Comparison of ENCODE assay signal across 8 mouse cellular contexts in genomic region chr8:26443041-26443440, GRCm38 (mm10).
A peak's percentile ranks its signal among the peaks of the same experiment; 100 is the strongest.
DNase-seq lines count a peak whose midpoint lies in the region; ATAC-seq and TF ChIP-seq lines count a peak whose summit lies in the region.

No protein-coding gene starts in this region.

- intact Hi-C loops in gastrocnemius, postnatal 14 days (cut with DNase I; ENCODE audit: low total_unique reads) = loop anchor here (10.0 kb wide), 1 partner anchor 98 kb away; no protein-coding TSS in a partner anchor

- ATAC-seq in lung, postnatal 0 days = peak; percentile 47; the same call in 1 of the 2 replicates

- H3K9ac ChIP-seq in lung, postnatal 0 days (replicated peaks; ENCODE audit: low read depth) = no peak overlapping the region

- 48% methylated on average over 4 of the region's 4 CpGs for WGBS in lung, postnatal 0 days

- H3K27me3 ChIP-seq in lung, postnatal 0 days (replicated peaks; ENCODE audit: insufficient read depth, low read length) = no peaks in the 10 kb centered on the region

- H3K4me1 ChIP-seq in lung, postnatal 0 days (ENCODE audit: insufficient read depth, low read depth, low read length) = no peaks in the 10 kb centered on the region

- peak; percentile 71 for DNase-seq in CD4-positive, CD25-positive, alpha-beta regulatory T cell, adult 2 months (ENCODE audit: low read depth, low spot score)
- DNase-seq in MN1 (ENCODE audit: low spot score) = peak; percentile 72
- DNase-seq in cerebellum, adult 8-10 months = peak; percentile 79
- DNase-seq in gastrocnemius, postnatal 14 days = peak; percentile 81
- peak; percentile 43 to 81 for DNase-seq in layer of hippocampus, adult 18-20 months (ENCODE audit: low spot score in 2 of 2)
- peak; percentile 76 for DNase-seq in lung, postnatal 0 days (ENCODE audit: low spot score)
- DNase-seq in right cerebral cortex, postnatal 36 days (ENCODE audit: low spot score in 2 of 2) = peak; percentile 20 to 30
- peak; percentile 46 for DNase-seq in yolk sac, embryonic 10.5 days (ENCODE audit: low spot score)

- no peaks in the 10 kb centered on the region for H3K36me3 ChIP-seq in lung, postnatal 0 days (ENCODE audit: insufficient read depth, low read length)

- no peak overlapping the region for H3K4me2 ChIP-seq in lung, postnatal 0 days (replicated peaks; ENCODE audit: low read depth, low read length)

- TF ChIP-seq CTCF in lung, postnatal 0 days (IDR thresholded peaks at IDR 0.05) = peak; percentile 85

- H3K4me3 ChIP-seq in lung, postnatal 0 days (ENCODE audit: low read depth, low read length) = no peak overlapping the region

- TF ChIP-seq EP300 in lung, postnatal 0 days (IDR thresholded peaks at IDR 0.05) = no peak

- H3K27ac ChIP-seq in lung, postnatal 0 days (ENCODE audit: low read length) = no peak overlapping the region

- H3K9me3 ChIP-seq in lung, postnatal 0 days (ENCODE audit: low read length) = no peaks in the 10 kb centered on the region

Comparison
In these comparisons a context has a peak if more than half of its experiments do, and no peak if none do; other contexts are left out.
1. DNase-seq: peak in every context shown above with its lines; median percentile 81 in gastrocnemius, postnatal 14 days; 79 in cerebellum, adult 8-10 months; 76 in lung, postnatal 0 days; 72 in MN1; 71 in CD4-positive, CD25-positive, alpha-beta regulatory T cell, adult 2 months; 62 in layer of hippocampus, adult 18-20 months; 46 in yolk sac, embryonic 10.5 days; 25 in right cerebral cortex, postnatal 36 days.